ENCODE assay signal across 8 mouse cellular contexts in the genomic region with DNA sequence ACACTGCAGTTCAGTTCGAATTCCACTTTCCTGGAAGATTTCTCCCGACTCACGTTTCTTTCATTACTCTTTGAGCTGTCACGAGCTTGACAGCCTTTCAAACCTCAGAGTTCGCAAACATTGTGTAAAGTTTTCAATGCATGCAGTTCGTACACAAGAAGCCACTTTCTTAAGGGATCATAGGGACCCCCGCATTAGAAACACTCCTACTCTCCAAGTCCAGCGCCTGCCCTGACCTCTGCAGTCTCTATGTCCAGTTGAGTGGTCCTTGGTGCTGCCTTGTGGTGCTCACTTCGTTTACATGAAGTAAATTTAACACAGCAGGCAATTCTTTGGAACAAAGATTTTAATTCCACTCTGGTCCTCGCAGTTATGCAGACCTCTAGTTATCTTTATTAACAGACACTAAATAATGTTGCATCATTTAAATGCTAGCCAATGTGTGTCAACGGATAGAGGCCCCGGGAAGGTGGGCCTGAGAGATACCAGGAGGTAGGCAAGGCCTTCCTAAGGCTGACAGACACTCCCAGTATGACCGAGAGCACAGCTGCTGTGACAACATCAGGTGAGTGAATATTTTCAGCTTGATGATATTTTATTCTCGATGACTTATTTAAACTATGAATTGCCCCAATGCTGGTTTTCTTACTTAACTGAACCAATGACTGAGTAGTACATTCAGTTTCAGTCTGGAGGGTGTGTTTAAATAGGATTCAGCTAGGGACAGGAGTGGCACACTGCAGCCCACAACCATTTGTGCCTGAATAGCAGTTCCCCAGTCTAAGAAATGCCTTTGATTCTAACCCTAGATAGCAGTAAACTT. TPM values are rescaled to one million over a fixed set of nuclear protein-coding genes. Genes with fewer than 3 reads are reported as not detected.
DNase-seq lines count a peak whose midpoint lies in the region; ATAC-seq lines count a peak whose summit lies in the region.

A gene (plus strand): TSS at position 259 of the 823 bp plus-strand sequence.

- peak within 1 kb of the TSS; percentile 51 for H3K9ac ChIP-seq in kidney, embryonic 14.5 days (ENCODE audit: low read depth, low read length)
- H3K9ac ChIP-seq in hindbrain, embryonic 12.5 days: peak within 1 kb of the TSS; percentile 59

- no peaks in the 10 kb centered on the region for H3K36me3 ChIP-seq in kidney, embryonic 14.5 days (ENCODE audit: control insufficient read depth, insufficient read depth, low read length)
- no peaks in the 10 kb centered on the region for H3K36me3 ChIP-seq in hindbrain, embryonic 12.5 days

- no peak within 1 kb of the TSS for H3K27ac ChIP-seq in kidney, embryonic 14.5 days (ENCODE audit: low read depth, low read length)
- no peak within 1 kb of the TSS for H3K27ac ChIP-seq in hindbrain, embryonic 12.5 days

- peak within 1 kb of the TSS; percentile 77 for H3K4me2 ChIP-seq in kidney, embryonic 14.5 days (replicated peaks; ENCODE audit: low read depth, low read length)
- H3K4me2 ChIP-seq in hindbrain, embryonic 12.5 days (replicated peaks): peak within 1 kb of the TSS; percentile 75

- H3K27me3 ChIP-seq in kidney, embryonic 14.5 days (ENCODE audit: control insufficient read depth, insufficient read depth, low read length): no peaks in the 10 kb centered on the region
- no peaks in the 10 kb centered on the region for H3K27me3 ChIP-seq in hindbrain, embryonic 12.5 days

- ATAC-seq in kidney, embryonic 14.5 days (ENCODE audit: low FRiP score, low TSS enrichment): peak; percentile 58; the same call in 1 of the 2 replicates
- peak; percentile 41 for ATAC-seq in hindbrain, embryonic 12.5 days (ENCODE audit: low FRiP score)
- peak; percentile 90 for ATAC-seq in megakaryocyte progenitor cell, adult 5-6 weeks (replicated peaks; ENCODE audit: poor library complexity)

- WGBS in kidney, embryonic 14.5 days: 28% methylated on average over 14 of the region's 14 CpGs
- WGBS in hindbrain, embryonic 12.5 days: 30% methylated on average over 14 of the region's 14 CpGs

- H3K4me1 ChIP-seq in kidney, embryonic 14.5 days (ENCODE audit: control insufficient read depth, insufficient read depth, low read length): no peaks in the 10 kb centered on the region
- no peaks in the 10 kb centered on the region for H3K4me1 ChIP-seq in hindbrain, embryonic 12.5 days

- H3K9me3 ChIP-seq in kidney, embryonic 14.5 days (ENCODE audit: control insufficient read depth, low read length): no peaks in the 10 kb centered on the region
- H3K9me3 ChIP-seq in hindbrain, embryonic 12.5 days (replicated peaks): no peaks in the 10 kb centered on the region

- no peak for DNase-seq in kidney, adult 8-10 months
- DNase-seq in c-Kit-positive CD71-positive TER-119-positive erythroid progenitor cells, embryonic 14.5 days (ENCODE audit: low spot score): peak; percentile 97
- no peak for DNase-seq in urinary bladder, adult 18-20 months (ENCODE audit: low spot score in 2 of 2)
- DNase-seq in right cerebral cortex, postnatal 25 days: no peak
- no peak for DNase-seq in gastrocnemius, adult 18-20 months (ENCODE audit: low spot score)

- peak within 1 kb of the TSS; percentile 43 for H3K4me3 ChIP-seq in kidney, embryonic 14.5 days (ENCODE audit: low read length)
- H3K4me3 ChIP-seq in hindbrain, embryonic 12.5 days: peak within 1 kb of the TSS; percentile 50

RNA-seq across cellular contexts. Expression of the gene that starts here (rescaled TPM):
- 2.5 and 2.9 TPM in 2 replicates for polyA plus RNA-seq in kidney, embryonic 14.5 days (2014; fragmentation: Nextera tagmentation; extraction: Ambion mirVana)
- polyA plus RNA-seq in hindbrain, embryonic 12.5 days (2016; fragmentation: Nextera tagmentation; extraction: Ambion mirVana): 4.8 and 6.3 TPM in 2 replicates
- 9.4 and 10.0 TPM in 2 replicates for total RNA-seq in megakaryocyte progenitor cell, adult 5-6 weeks (2015)
- total RNA-seq in megakaryocyte progenitor cell, adult 5-6 weeks (2017): 8.5 and 9.1 TPM in 2 replicates
- not detected for total RNA-seq in gastrocnemius, adult 18-20 months (2021)

Comparison
In these comparisons a context has a peak if more than half of its experiments do, and no peak if none do; other contexts are left out.
1. RNA of the gene that starts here (total RNA-seq): 8.5 to 10.0 TPM in megakaryocyte progenitor cell, adult 5-6 weeks; not detected in gastrocnemius, adult 18-20 months; every median in the first group is over 4 times any median in the second.
2. Peak in every context shown above with its lines, with median percentiles within 50 percentile points of each other: ATAC-seq.